Mouse (Mus musculus): ENCODE measurements around the gene Phactr1.

The Phactr1 gene

GRCm38 (mm10) chr13:43053201-43053600 is 372.8 kb downstream of the Phactr1 start:
- no peak for DNase-seq

DNA sequence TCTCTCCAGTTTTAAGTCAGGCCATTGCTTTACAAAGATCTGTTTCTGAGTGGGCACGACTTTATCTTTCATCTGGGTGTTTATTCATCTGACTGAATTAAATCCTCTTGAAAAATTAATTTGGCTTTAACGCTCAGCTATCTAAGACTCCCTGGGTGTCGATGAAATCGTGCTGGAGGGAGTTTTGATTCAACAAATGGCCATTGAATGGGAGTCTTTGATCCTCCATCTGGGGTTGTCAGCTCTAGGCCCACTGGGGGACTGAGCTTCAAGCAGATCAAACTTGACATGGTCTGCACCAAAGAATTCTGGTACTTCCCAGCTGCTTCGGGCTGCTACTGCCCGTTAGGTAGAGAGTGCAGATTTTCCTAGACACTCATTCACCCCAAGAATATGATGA is 374.7 kb downstream of the Phactr1 start:
- DNase-seq = no peak

DNA sequence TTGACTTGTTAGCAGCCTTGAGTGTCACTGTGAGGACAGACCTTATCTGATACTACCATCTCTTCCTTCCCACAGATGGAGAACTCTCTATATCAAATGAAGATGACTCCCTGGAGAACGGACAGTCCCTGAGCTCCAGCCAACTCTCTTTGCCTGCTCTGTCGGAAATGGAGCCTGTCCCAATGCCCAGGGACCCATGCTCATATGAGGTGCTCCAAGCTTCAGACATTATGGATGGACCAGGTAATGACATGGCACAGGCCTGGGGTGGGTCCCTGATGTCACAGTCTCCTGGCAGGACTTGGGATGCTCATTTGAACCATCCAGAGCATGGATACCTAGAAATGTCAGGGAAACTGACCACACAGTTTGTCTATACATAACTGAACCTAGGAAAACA is 376.7 kb downstream of the Phactr1 start:
- no peak for DNase-seq

DNA sequence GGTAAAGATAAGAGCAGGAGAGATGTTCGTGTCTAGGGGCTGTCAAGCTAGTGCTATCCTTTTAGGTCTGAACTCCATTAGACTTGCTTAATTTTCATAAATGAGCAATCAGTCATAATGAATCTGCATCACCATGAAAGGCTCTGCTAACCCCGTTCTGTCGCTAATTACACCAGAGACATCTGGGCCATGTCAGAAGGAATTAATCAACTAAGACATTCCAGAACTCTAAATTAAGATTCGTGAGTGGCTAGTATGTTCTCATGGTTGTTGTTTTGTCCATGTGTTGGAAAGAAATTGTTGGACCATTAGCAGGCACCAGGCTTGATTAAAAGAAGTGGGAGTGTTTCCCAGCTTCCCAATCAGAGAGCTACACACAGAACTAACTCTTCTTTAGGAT is 382.9 kb downstream of the Phactr1 start:
- no peak for DNase-seq

DNA sequence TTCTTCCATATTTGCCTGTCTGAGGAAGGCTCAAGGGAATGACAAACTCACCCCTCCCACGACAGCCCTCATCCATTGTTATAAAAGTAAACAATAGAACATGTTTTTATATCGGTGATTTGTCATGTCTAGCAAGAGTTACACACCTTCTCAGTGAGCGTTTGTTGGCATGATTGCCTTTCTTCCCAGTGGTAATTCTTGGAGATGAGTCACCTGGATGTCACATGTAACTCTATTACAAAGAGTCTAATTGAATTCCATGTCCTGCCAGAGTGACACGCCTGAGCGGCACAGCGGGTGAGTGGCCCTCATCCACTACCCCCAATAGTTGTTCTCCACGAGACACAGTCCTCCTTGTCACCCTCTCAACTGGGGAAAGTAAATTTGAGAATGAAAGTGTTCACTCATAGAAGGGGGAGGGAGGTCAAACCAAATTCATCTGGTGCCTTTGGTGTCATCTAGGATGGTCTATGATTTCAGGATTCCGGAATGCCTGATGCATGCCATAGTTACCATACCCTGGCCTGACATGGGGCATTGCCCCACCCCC is 388.4 kb downstream of the Phactr1 start:
- DNase-seq = no peak

GRCm38 (mm10) chr13:43070496-43070895 is 390.1 kb downstream of the Phactr1 start:
- DNase-seq = no peak

DNA sequence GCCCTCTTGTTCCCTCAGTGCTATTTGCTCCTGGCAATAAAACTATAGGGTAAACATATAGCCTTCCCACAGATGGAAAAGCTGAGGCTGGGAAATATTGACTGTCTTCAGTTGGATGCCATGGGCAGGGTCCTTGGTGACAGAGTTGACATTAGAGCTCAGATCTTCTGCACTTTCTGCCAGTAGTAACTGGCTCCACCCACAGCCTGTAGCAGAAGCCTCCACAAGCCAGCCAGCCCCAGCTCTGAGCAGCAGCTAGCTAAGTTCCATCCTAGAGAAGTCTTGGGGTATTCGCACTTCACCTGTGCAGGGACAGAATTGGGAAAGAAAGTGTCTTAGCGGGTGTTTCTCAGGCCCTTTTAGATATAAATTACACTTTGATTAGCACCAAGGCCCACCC is 390.5 kb downstream of the Phactr1 start:
- DNase-seq = no peak

DNA sequence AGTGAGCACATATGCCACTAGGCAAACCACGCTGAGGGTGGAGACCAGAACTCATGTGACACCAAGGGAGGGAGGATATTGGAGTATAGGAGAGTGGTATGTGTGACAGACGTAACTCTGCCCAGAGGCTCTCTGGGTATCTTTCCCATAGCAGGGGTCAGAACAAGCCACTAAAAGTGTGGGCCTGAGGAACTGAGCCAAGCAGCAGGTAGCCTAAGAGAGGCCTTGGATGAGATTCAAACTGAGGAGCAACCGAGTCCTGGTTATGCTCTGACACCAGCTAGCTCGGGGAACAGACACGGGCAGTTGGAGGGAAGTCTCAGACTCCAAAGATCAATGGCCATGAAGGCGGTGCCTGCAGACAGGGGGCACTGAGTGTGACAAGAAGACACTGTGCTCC is 395.0 kb downstream of the Phactr1 start:
- no peak for DNase-seq

DNA sequence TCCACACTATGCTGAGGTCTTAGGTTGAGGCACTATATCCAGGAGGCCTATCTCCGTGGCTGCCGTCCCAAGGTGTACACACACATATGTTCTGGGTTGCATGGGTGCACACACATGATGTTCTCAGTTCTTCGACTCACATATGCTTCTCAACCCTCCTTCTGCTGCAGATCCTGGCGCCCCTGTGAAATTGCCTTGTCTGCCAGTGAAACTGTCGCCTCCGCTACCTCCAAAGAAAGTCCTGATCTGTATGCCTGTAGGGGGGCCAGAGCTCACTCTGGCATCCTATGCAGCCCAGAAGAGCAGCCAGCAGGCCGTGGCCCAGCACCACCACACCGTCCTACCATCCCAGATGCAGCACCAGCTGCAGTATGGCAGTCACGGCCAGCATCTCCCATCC is 397.1 kb downstream of the Phactr1 start:
- no peak for DNase-seq

- no peak for DNase-seq
These were observed 404.8 kb downstream of the Phactr1 start for GRCm38 (mm10) chr13:43085226-43085625.

DNA sequence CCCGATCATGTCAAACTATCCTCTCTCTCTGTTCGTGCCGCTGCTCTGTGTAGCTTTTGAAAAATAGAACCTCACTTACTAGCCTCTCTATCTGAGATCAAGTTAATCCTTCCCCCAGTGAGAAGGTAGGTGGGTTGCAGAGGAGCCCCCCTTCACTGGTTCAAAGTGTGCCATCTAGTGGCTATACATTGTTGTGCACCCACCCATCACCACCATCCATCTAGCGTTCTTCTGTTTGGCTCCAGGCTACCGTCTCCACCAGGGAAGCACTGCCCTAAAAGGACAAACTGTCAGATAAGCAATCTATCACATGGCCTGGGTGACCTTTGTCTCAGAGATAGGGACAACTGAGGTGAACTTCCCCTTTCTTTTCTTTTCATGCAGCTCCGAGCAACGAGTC is 413.9 kb downstream of the Phactr1 start:
- DNase-seq = peak; percentile 35

DNA sequence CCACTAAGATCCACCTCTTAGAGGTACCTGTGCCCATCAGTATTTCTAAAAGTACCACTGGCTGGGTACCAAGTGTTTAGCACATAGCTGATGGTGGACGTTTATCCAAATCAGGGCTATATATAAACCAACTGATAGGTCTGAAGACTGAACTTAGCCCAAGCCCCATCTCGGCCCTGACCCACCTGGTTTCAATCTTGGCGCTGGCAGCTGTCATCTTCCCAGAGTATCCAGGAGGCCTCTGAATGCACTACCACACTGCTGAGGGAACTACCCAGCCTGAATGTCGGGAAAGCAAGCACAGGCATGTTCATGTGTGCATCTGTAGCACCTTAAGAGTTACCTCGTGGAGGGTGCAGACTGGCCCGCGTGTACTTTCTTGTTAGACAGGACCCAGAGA is 422.5 kb downstream of the Phactr1 start:
- no peak for DNase-seq

GRCm38 (mm10) chr13:43104496-43104895 is 424.1 kb downstream of the Phactr1 start:
- no peak for DNase-seq

DNA sequence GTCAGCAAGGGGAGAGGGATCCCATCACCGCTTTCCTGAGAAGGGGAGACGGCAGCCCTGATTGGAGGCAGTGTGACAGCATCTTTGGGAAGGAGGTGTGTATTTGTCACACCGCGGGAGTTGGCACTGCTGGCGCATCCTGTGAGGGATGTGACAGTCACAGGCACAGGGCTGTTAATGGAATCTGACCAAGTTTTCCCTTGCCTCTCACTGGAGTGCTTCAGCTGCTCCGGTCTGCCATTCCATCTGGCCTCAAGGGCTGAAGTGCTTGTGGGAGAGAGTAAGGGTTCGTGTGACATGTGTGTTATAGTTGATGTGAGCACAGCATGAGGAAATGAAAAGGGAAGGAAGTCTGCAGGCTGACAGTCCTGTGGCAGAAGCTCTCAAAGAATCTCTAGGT is 431.9 kb downstream of the Phactr1 start:
- DNase-seq = no peak

GRCm38 (mm10) chr13:43112707-43113106 is 432.3 kb downstream of the Phactr1 start:
- DNase-seq = no peak

DNA sequence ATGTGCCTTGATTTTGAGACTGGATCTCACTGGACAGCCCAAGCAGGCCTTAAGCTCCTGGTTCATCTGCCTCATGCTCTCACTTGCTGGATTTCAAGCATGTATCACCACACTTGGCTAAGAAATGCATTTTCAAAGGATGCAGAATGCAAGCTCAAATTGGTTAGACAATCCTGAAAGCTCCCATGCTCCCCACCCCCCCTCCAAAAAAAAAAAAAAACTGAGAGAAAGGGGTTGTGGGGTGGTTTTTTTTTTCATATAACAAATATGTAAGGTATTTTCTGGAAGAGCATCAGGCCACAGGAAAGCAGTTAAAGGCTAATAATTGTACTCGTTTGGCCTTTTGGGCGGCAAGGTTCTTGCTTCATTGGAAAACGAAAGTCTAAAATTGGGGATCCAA is 432.7 kb downstream of the Phactr1 start:
- no peak for DNase-seq

DNA sequence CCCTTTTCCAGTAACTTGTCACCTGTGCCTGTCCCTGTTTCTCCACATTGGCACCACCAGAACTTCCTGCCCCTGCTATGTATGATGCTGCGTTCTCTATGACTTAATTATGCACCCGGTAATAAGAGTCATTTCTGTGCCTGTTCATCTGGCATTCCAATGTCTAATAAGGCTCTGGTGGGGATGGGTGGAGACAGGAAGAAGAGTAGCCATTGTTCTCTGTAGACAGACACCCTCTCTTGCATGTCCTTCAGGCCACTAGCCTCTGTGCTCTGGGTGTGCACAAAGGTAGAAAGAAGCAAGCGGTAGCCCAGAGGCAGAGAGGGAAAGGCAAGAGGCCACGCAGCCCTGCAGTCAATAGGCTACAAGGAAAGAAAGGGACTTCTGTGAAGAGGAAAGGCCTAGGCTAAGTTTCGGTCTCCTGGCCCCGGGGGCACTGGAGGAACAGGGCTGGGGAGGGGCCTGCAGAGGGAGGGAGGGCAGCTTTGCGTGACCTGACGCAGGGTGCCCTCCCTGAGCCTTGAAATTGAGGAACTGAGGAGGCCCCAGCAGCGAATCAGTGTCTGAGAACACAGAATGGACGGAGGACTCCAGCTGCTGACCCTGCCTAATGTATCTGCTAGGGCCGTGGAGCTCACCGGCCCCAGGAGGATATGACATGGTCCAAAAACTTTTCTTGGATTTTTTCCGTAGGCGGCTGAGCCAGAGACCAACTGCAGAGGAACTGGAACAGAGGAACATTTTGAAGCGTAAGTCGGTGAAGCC is 442.1 kb downstream of the Phactr1 start:
- no peak for DNase-seq

DNA sequence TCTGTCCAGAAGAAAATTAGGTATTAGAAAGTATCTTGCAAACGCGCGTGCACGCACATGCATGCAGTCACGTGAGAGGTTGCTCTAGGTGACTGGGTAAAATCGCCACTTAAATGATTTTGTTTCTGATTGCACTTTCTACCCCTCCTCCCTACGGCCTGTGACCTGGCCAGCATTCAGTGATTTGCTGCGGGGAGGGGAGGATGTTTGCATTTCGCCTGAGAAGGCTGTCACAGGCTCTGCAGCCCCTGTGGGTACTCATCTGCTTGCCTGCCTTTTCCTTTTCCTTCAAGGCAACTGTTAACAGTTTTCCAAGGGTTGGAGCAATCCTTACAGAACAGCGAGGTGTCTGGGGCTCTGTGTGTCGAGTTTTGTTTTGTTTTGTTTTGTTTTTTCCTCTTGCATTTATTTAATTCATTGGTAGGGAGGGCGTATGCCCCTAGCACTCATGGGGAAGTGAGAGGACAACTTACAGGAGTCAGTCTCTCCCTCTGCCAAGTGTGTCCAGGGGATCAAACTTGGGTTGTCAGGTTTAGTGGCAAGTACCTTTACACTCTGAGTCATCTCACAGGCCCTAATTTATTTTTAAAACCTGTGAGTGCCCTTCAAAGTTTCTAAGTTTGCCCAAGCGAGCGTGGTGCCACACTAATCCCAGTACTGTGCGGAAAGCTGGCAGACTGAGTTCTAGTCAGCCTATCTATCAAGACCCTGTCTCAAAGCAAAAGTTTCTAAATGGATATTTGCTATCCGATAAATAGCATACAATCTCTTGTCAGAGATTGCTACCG is 443.7 kb downstream of the Phactr1 start:
- no peak for DNase-seq

DNA sequence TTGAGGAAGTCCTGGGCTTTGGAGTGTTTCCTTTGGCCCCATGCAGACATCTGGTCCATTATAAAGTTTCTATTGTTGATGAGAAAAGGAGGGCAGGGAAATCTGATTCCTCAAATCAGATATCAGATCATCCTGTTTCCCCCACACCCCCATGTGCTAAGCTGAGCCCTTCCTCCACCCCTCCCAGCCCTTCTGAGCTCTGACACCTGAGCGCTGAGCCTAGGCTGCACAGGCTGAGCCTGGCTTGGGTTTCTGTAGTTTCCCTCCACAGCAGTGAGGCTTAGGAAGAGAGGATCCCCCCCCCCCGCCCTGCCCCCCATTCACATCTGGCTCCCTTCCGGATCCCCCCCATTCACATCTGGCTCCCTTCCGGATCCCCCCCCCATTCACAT is 444.3 kb downstream of the Phactr1 start:
- no peak for DNase-seq

GRCm38 (mm10) chr13:43130161-43130560 is 449.7 kb downstream of the Phactr1 start:
- no peak for DNase-seq

GRCm38 (mm10) chr13:43131741-43132191 is 451.3 kb downstream of the Phactr1 start:
- peak; percentile 28 for DNase-seq

- DNase-seq = peak; percentile 59
These were observed 452.4 kb downstream of the Phactr1 start for GRCm38 (mm10) chr13:43132859-43133258.

DNA sequence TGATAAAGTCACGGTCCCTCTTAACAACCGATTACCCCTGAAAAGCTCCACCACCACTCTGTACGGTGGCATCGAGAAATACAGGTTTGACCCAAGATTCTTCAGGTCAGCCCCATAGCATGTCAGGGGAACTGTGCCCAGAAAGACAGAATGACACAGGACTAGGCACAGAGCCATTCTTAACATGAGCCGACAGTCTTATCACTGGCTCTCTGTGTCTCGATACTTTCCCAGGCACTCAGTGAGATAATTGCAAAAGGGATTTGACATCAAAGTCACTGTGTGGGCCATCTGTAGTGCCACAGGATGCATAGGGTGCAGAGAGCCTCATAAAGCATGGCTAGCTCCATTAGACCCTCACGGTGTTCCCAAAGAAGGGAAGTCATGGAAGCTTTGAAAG is 453.0 kb downstream of the Phactr1 start:
- no peak for DNase-seq

- DNase-seq = no peak
These were observed 454.0 kb downstream of the Phactr1 start for GRCm38 (mm10) chr13:43134468-43134867.
